Mouse (Mus musculus) layer of hippocampus, adult 2 months (tissue): ENCODE measurements around the gene Gm49027. TPM values are rescaled to one million over a fixed set of nuclear protein-coding genes. Genes with fewer than 3 reads are reported as not detected.

Source experiments
- DNase-seq, 2 experiments: peaks; one replicate each; pipeline ENCODE4 v3.0.0; 2022; ENCODE audit warnings: low spot score in 2 of 2
- H3K27ac ChIP-seq: fragments of 200-600 bp; 2 replicates; pipeline ENCODE4 v1.8.1; 2022
- H3K4me3 ChIP-seq: fragments of 200-600 bp; 2 replicates; pipeline ENCODE4 v1.8.1; 2022; ENCODE audit warnings: mild to moderate bottlenecking
- CTCF ChIP-seq: fragments of 200-600 bp; conservative IDR thresholded peaks from 2 replicates; pipeline ENCODE4 v1.8.1; 2022; ENCODE audit warnings: antibody characterized with exemption, mild to moderate bottlenecking, moderate library complexity
- long read RNA-seq, 2 experiments: library from polyadenylated mRNA; stranded (forward); transcript quantifications; one replicate each; pipeline ENCODE4 v2.0.0; 2021; ENCODE audit warnings: borderline mapping rate in 2 of 2
- total RNA-seq, 2 experiments: library from RNA; stranded (reverse); gene quantifications; 2 replicates each; pipeline ENCODE4 v1.2.3; 2021

Gm49027 gene
- total RNA-seq = 1 to 10 TPM; 4.9 to 8.6 TPM
- long read RNA-seq, experiment 1, partial matches to known transcripts = 11 of 11 reads
- long read RNA-seq, experiment 1, other reads (novel, unspliced or antisense) = 0 of 11 reads
- long read RNA-seq, experiment 2 = 0 reads

DNA sequence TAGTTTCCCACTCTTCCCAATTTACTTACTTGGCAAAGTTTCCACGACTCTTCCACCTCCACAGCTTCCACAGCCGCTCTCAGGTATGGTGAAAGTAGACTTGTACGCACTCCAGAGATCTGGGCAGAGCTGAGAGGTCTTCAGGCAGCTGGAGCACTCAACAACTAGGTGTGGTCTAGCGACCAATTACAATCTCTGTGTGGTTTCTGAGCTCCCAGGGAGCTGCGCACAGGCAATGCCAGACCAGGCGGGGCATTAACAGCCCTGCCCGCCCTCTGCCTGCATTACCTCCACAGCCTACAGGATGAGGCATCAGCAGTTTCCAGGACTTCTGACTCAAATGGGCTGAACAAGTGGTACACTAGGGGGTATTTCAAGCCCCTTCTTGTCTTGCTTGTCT lies at the start of gene Gm49027:
Gm49027 (minus strand) TSS at position 208 of the 400 bp plus-strand sequence.
- H3K27ac ChIP-seq = peak within 1 kb of the TSS; percentile 86; the same call in 1 of the 2 replicates
- peak within 1 kb of the TSS; percentile 91 for H3K4me3 ChIP-seq
- TF ChIP-seq CTCF = no peak
- no peak for DNase-seq

DNA sequence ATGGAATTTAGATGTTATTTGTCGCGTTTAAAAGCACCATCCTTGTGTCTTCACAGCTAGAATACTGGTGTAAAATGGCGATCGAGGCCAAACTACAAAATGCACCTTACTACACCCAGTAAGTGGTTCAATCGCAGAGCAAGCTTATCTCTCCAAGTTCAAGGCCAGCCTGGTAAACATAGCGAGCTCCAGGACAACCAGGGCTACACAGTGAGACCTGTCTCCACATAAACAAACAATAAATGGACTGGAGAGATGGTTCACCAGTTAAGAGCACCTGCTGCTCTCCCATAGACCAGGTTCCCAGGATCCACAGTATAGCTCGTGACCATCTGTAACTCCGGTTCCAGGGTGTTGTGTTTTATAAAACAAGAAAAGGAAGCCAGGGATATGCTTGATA lies 48.1 kb upstream of the Gm49027 start:
- Histone ChIP-seq H3K4me3 (peak overlapping the region; percentile 99), H3K27ac (peak overlapping the region; percentile 43; the same call in 1 of the 2 replicates)
- TF ChIP-seq CTCF = no peak
- DNase-seq = no peak

DNA sequence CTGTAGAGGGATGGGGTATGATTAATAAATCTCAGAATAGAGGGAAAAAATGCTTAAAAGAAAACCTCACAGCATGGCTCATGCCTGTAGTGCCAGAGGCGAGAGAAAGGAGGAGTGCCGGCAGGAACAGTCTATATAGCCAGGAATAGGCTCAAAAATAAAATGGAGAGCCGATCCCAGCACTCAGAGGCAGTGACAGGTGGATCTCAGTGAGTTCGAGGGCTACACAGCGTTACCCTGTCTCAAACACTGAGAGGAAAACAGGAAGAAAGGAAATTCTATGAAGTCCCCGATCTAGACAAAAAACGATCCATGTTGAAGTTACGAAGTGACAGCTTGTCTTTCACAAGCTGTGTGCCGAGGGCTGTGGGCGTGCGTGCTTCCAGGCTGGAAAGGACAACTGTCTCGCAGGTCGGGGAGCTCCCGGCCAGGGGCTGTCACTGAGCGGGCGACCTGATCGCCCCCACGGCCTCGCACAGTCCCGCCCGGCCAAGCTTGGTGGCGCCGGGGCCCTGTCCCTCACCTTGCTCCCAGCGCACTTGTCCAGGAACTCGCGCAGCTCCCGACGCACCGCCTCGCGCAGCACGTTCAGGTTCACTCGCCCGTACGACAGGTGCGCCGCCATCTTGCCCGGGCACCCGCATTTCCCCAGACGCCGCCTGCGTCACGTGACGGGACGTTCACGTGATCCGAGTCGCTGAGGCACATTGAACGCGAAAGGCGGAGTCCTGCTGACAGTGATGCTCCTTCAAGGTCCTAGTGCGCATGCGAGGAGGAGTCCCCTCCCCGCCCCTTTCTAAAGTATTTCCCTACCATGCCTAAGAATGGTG lies 47.3 kb upstream of the Gm49027 start, which contains the start of gene Vps33a:
Vps33a (minus strand) TSS at position 682 of the 830 bp plus-strand sequence.
- H3K27ac ChIP-seq = peak within 1 kb of the TSS; percentile 97
- DNase-seq = peak; percentile 97 to 99
- H3K4me3 ChIP-seq = peak within 1 kb of the TSS; percentile 99
- TF ChIP-seq CTCF = peak; percentile 42

DNA sequence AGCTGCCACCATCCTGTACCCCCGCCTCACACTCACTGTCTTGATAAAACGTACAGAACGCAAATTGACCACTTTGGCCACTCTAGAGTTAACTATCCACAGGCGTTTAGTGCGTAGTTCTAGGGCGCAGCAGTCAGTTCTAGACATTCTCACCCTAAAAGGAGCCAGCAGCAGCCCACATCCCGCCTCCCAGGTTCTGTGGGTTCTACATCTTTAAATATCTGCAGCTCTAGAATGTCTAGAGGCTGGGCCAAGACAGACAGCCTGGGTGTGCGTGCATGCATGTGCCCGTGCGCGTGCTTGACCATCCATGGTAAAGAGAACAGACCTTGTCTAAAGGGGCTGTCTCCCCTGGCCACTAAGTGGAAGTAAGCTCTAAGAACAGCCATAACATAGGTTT lies 35.8 kb upstream of the Gm49027 start:
- H3K27ac ChIP-seq = no peak overlapping the region
- DNase-seq = no peak
- no peak overlapping the region for H3K4me3 ChIP-seq
- no peak for TF ChIP-seq CTCF

DNA sequence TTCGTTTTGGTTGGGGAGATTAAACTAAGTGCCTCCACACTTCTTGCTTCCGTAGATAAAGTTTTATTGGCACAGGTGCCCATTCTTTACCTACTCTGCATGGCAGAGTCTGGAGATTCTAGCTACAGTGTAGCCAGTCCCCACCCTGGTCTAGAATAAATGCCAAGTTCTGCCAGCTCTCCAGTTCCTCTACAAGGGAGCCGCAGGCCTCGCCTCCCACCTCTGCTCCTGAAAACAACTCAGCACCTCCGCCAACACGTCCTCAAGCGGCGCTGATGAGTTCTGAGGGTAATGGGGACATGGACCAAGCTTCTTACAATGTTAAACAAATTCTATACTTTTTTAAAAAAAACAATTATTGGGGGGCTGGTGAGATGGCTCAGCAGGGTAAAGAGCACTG lies 34.3 kb upstream of the Gm49027 start:
- H3K27ac ChIP-seq = no peak overlapping the region
- H3K4me3 ChIP-seq = no peak overlapping the region
- DNase-seq = no peak
- no peak for TF ChIP-seq CTCF

DNA sequence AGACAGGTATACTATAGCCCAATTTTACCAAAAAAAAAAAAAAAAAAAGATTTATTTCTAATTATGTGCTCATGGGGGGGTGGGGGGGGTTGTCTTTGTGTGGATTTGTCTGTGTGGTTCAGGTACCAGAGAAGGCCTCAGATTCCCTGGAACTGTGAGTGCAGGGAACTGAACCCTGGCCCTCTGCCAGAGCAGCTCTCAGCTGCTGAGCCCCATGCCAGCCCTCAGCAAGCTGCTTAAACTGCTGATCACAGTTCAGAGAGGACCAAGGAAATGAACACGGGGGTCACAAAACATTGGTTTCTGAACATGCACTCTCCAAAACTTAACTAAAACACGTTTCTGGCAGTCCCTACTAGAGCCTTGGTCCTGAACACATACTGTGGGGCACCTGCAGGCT lies 31.2 kb upstream of the Gm49027 start:
- DNase-seq = peak in 1 of 2 experiments; percentile 53
- Histone ChIP-seq H3K27ac (peak overlapping the region; percentile 61), H3K4me3 (no peak overlapping the region)
- no peak for TF ChIP-seq CTCF

DNA sequence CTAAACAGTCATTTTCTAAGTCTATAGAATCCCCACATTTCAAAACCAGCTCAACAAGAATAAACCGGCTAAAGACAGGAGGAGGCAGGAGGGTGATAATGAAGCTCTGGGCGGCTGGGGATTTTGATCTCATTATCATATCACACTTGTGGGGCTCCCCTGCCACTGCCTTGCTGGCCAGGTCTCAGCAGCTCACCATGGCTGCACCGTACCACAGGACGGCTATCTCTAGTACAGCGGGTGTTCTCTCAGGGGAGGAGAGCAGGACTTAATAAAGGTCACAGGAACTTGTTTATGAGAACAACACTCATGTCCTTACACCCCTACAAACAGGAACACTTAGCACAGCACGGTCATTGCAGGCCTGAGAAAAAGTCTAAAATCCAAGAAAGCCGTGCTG lies 30.4 kb upstream of the Gm49027 start:
- H3K27ac ChIP-seq = no peak overlapping the region
- no peak for DNase-seq

DNA sequence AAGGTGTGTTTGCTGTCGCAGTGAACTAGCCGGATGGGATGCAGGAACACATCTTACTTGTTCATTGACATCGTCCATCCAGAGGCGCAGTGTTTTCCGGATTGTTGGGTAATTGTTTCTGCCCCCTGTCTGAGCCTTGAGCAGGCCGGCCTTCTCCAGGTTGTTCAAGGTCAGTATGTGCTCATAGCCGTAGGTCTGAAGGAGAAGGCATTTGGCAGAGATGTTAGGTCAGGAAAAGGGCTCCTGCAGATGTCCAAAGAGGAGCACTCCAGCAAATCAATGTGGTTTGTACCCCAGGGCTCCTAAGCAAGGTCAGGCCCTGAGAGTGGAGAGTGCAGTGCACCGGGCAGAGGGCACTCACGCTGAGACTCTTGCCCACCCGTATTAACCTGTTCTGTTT lies 8.5 kb upstream of the Gm49027 start:
- no peak for TF ChIP-seq CTCF
- Histone ChIP-seq H3K27ac (no peak overlapping the region), H3K4me3 (no peak overlapping the region)
- DNase-seq = no peak

More for the DNA sequence above, 30.4 kb upstream of the Gm49027 start:
- no peak for TF ChIP-seq CTCF
- no peak overlapping the region for H3K4me3 ChIP-seq

DNA sequence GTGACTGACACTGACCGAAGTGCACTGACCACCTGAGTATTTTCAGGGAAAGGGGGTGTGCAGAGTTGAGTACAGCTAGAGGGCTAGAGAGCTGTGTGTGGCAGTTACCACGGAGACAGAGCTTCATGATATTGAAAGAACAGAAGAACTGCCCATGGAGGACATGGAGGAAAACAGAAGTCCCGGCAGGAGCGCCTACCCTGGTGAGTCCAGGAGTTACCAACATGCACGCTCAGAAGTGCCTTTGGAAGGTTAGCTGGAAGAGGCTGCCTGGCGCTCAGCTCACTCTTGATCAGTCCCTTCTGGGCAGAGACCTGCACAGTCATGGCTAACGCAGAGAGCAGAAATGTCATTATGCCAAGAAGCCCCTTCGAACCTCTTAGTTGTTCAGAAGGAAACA lies 4.8 kb upstream of the Gm49027 start:
- Histone ChIP-seq H3K27ac (0 out of 2 replicates have a peak overlapping the region, but pooled peaks have one; percentile 29), H3K4me3 (no peak overlapping the region)
- no peak for DNase-seq

DNA sequence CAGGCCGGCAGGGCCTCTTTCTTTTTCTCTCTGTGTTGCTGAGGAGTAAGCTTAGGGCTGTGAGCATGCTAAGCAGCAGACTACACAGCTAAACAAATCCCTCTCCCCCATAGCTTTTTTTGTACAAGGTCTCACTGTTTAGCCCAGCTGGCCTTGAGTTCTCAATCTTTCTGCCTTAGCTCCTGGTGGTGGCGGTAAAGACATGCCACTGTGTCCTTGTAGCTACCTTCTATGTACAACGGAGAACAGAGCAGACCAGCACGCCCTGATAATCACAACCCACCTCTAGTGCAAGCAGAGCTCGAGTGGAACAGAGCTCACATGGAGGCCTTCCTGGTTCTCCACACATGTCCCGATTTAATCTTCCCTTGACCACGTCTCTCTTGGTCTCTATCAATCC lies 3.4 kb upstream of the Gm49027 start:
- no peak for DNase-seq
- H3K4me3 ChIP-seq = no peak overlapping the region
- TF ChIP-seq CTCF = peak; percentile 35
- peak overlapping the region; percentile 29; the same call in 1 of the 2 replicates for H3K27ac ChIP-seq

More for the DNA sequence above, 4.8 kb upstream of the Gm49027 start:
- TF ChIP-seq CTCF = no peak

DNA sequence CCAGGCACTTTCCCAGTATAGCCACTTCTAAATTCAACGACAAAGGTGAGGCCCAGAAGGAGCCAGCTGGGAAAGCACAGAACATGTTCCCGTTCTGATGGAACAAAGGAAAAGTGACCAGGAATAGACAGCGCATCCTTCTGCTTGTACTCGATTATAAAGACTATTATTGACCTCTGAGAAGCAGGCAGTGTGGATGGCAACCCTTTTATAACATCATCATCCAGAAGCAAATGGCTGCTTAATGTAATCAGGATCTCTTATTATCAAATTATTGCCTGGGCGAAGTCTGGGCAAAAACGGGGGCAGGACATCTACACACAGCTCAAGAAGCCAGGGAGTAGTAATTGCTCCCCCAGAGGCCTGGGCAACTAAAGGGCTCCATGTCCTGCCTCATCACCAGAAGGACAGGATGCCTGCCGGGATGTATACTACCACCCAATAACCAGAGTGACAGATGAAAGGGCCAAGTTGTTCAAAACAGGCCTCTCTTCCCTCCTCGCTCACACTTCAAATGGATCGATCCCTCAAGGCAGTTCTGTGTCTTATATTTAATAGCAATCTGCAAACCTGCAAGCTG lies 718 bp upstream of the Gm49027 start:
- no peak overlapping the region for H3K4me3 ChIP-seq
- H3K27ac ChIP-seq = no peak overlapping the region
- DNase-seq = no peak
- TF ChIP-seq CTCF = no peak

DNA sequence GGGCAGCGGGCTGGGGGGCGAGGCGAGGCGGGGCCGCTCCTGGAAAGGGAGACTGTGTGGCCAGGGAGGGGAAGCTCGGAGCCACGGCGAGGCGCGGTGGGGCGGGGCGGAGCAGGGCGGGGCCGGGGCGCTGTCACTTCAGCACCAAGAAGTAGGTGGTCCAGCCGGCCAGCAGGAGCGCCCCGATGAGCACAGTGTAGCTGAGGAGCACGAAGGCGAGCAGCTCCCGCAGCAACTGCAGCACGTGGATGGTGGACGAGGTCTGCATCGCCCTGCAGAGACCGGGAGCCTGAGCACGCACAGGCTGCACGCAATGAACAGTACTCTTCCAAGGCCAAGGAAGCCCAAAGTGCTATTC lies 916 bp downstream of the Gm49027 start:
- peak; percentile 51 for TF ChIP-seq CTCF
- DNase-seq = no peak
- peak overlapping the region; percentile 86; the same call in 1 of the 2 replicates for H3K27ac ChIP-seq
- peak overlapping the region; percentile 91 for H3K4me3 ChIP-seq

DNA sequence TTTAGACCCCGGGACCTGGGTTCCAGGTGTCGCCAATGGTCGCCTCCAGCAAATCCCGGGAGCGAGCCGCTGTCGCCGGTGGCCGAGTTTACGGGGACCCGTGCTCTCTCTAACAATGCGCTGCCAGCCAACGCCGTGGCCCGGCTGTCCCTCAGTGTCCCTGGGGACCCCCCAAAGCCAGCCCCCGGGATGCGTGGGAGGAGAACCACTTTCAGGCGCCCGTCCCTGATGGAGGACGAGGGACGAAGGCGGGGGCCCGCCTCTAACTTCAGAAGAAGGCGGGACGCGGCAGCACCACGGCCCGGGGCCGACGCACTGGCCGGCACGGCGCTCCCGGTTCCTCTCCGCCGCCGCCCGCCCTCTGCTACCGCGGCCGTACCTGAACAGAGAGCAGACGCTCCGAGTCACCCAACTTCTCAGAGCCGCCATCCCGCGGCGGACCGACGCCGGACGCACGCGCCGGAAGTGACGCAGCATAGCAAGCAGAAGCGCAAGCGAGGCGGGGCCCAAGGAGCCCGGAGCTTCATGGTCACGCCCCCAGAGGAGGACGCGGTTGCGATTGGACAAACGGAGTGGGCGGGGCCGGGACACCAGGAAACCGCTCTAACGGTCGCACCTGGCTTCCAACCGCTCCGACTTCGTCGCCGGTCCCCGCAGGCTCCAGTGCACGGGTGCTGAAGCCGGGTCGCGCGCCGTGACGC lies 1.4 kb downstream of the Gm49027 start, which contains the start of gene Diablo:
Diablo (minus strand) TSS at position 485 of the 701 bp plus-strand sequence.
- Histone ChIP-seq H3K27ac (peak within 1 kb of the TSS; percentile 86), H3K4me3 (peak within 1 kb of the TSS; percentile 91)
- no peak for TF ChIP-seq CTCF
- peak; percentile 96 to 97 for DNase-seq
